In genomic region chr12:85539423-85539822, GRCm38 (mm10) we compare ENCODE assay signal across 30 mouse cellular contexts. TPM values are rescaled to one million over a fixed set of nuclear protein-coding genes. Genes with fewer than 3 reads are reported as not detected.
DNase-seq lines count a peak whose midpoint lies in the region; ATAC-seq and TF ChIP-seq lines count a peak whose summit lies in the region.
"Had no signal": no experiment of that assay in that cellular context is flagged by ENCODE, and none has a peak within 500 bp of the region (broad histone marks: within the 10 kb centered on the region; RNA-seq: fewer than 3 reads in every experiment).

No protein-coding gene starts in this region.

- H3K27me3 ChIP-seq in intestine, postnatal 0 days (replicated peaks; ENCODE audit: control insufficient read depth, insufficient read depth, low read length): no peaks in the 10 kb centered on the region
- no peaks in the 10 kb centered on the region for H3K27me3 ChIP-seq in intestine, embryonic 15.5 days (replicated peaks)
- no peaks in the 10 kb centered on the region for H3K27me3 ChIP-seq in midbrain, postnatal 0 days (ENCODE audit: insufficient read depth, low read length)
- no peaks in the 10 kb centered on the region for H3K27me3 ChIP-seq in midbrain, embryonic 15.5 days (replicated peaks)
- H3K27me3 ChIP-seq in stomach, postnatal 0 days (ENCODE audit: control insufficient read depth, insufficient read depth, low read length): no peaks in the 10 kb centered on the region
- H3K27me3 ChIP-seq: embryonic facial prominence, embryonic 13.5 days; limb, embryonic 13.5 days; neural tube, embryonic 13.5 days had no signal

- no peak for DNase-seq in midbrain, postnatal 0 days (ENCODE audit: low spot score)
- DNase-seq in R1 (ENCODE audit: low read depth, low spot score): peak; percentile 38
- no peak for DNase-seq in stomach, postnatal 0 days (ENCODE audit: low spot score)
- no peak for DNase-seq in layer of hippocampus, postnatal 36 days
- DNase-seq: adrenal gland, postnatal 14 days; cerebellum, adult 18-20 months; cerebellum, postnatal 10 days; gastrocnemius, postnatal 10 days; heart, postnatal 4 days; kidney, adult 2 months; lung, postnatal 10 days; retina, postnatal 1 day; right cerebral cortex, postnatal 14 days; thymus, adult 18-20 months; thymus, postnatal 25 days had no signal

- TF ChIP-seq CTCF in intestine, postnatal 0 days (IDR thresholded peaks at IDR 0.05; ENCODE audit: low read depth): peak; percentile 37; the same call in 1 of the 2 replicates
- peak; percentile 32; the same call in 1 of the 2 replicates for TF ChIP-seq CTCF in midbrain, postnatal 0 days (IDR thresholded peaks at IDR 0.05)
- peak; percentile 51 for TF ChIP-seq CTCF in stomach, postnatal 0 days (IDR thresholded peaks at IDR 0.05; ENCODE audit: low read depth)

- no peak overlapping the region for H3K4me3 ChIP-seq in intestine, postnatal 0 days (ENCODE audit: low read depth, low read length)
- no peak overlapping the region for H3K4me3 ChIP-seq in intestine, embryonic 15.5 days (replicated peaks)
- no peak overlapping the region for H3K4me3 ChIP-seq in midbrain, postnatal 0 days (ENCODE audit: low read depth, low read length)
- H3K4me3 ChIP-seq in midbrain, embryonic 15.5 days: no peak overlapping the region
- H3K4me3 ChIP-seq in stomach, postnatal 0 days (ENCODE audit: low read depth, low read length): no peak overlapping the region
- H3K4me3 ChIP-seq: embryonic facial prominence, embryonic 13.5 days; forebrain, embryonic 10.5 days; left cerebral cortex, adult 2 months; limb, embryonic 13.5 days; neural tube, embryonic 13.5 days had no signal

- no peak for ATAC-seq in intestine, postnatal 0 days
- no peak for ATAC-seq in intestine, embryonic 15.5 days
- ATAC-seq in midbrain, postnatal 0 days (ENCODE audit: low FRiP score): no peak
- ATAC-seq in midbrain, embryonic 15.5 days (replicated peaks): no peak
- ATAC-seq in stomach, postnatal 0 days (ENCODE audit: low FRiP score, low TSS enrichment): no peak
- ATAC-seq: CD4-positive, CD25-positive, alpha-beta regulatory T cell, adult 4 months; forebrain, embryonic 16.5 days; inflammation-experienced regulatory T-cells, adult 6 months had no signal

- TF ChIP-seq EP300 in stomach, postnatal 0 days (optimal IDR thresholded peaks at IDR 0.05): no peak

- H3K9ac ChIP-seq in intestine, postnatal 0 days (ENCODE audit: low read depth, low read length): 0 out of 2 replicates have a peak overlapping the region, but pooled peaks have one; percentile 3
- H3K9ac ChIP-seq in intestine, embryonic 15.5 days: no peak overlapping the region
- no peak overlapping the region for H3K9ac ChIP-seq in midbrain, postnatal 0 days (replicated peaks; ENCODE audit: low read length, poor library complexity, severe bottlenecking)
- H3K9ac ChIP-seq in midbrain, embryonic 15.5 days: no peak overlapping the region
- H3K9ac ChIP-seq in stomach, postnatal 0 days (ENCODE audit: low read length): no peak overlapping the region
- H3K9ac ChIP-seq: embryonic facial prominence, embryonic 13.5 days; hindbrain, embryonic 14.5 days; limb, embryonic 13.5 days; neural tube, embryonic 13.5 days had no signal

- no peaks in the 10 kb centered on the region for H3K4me1 ChIP-seq in intestine, postnatal 0 days (replicated peaks; ENCODE audit: control insufficient read depth, insufficient read depth, low read length)
- H3K4me1 ChIP-seq in intestine, embryonic 15.5 days (replicated peaks): no peaks in the 10 kb centered on the region; the same call in 1 of the 2 replicates
- H3K4me1 ChIP-seq in midbrain, postnatal 0 days (ENCODE audit: insufficient read depth, low read length): no peaks in the 10 kb centered on the region
- no peaks in the 10 kb centered on the region for H3K4me1 ChIP-seq in midbrain, embryonic 15.5 days
- no peaks in the 10 kb centered on the region; the same call in 1 of the 2 replicates for H3K4me1 ChIP-seq in stomach, postnatal 0 days (replicated peaks; ENCODE audit: control insufficient read depth, insufficient read depth)
- H3K4me1 ChIP-seq: neural tube, embryonic 13.5 days had no signal

- no peak overlapping the region for H3K4me2 ChIP-seq in intestine, postnatal 0 days (replicated peaks; ENCODE audit: low read depth)
- H3K4me2 ChIP-seq in intestine, embryonic 15.5 days (replicated peaks): no peak overlapping the region
- no peak overlapping the region for H3K4me2 ChIP-seq in midbrain, postnatal 0 days (ENCODE audit: low read depth, low read length, poor library complexity, severe bottlenecking)
- H3K4me2 ChIP-seq in midbrain, embryonic 15.5 days: no peak overlapping the region
- H3K4me2 ChIP-seq in stomach, postnatal 0 days (replicated peaks; ENCODE audit: low read depth): no peak overlapping the region
- H3K4me2 ChIP-seq: embryonic facial prominence, embryonic 13.5 days; heart, embryonic 11.5 days; hindbrain, embryonic 14.5 days; limb, embryonic 13.5 days; liver, embryonic 11.5 days; midbrain, embryonic 11.5 days; neural tube, embryonic 13.5 days had no signal

- no peaks in the 10 kb centered on the region for H3K9me3 ChIP-seq in intestine, postnatal 0 days (ENCODE audit: control insufficient read depth)
- no peaks in the 10 kb centered on the region for H3K9me3 ChIP-seq in intestine, embryonic 15.5 days
- H3K9me3 ChIP-seq in midbrain, postnatal 0 days (ENCODE audit: low read length): no peaks in the 10 kb centered on the region
- H3K9me3 ChIP-seq in midbrain, embryonic 15.5 days: no peaks in the 10 kb centered on the region
- no peaks in the 10 kb centered on the region for H3K9me3 ChIP-seq in stomach, postnatal 0 days (ENCODE audit: control insufficient read depth, low read length)
- H3K9me3 ChIP-seq: embryonic facial prominence, embryonic 13.5 days; forebrain, embryonic 10.5 days; limb, embryonic 13.5 days; neural tube, embryonic 13.5 days had no signal

- H3K36me3 ChIP-seq in intestine, postnatal 0 days (ENCODE audit: control insufficient read depth, insufficient read depth): no peaks in the 10 kb centered on the region
- H3K36me3 ChIP-seq in intestine, embryonic 15.5 days: no peaks in the 10 kb centered on the region
- no peaks in the 10 kb centered on the region for H3K36me3 ChIP-seq in midbrain, postnatal 0 days (ENCODE audit: insufficient read depth, low read length)
- no peaks in the 10 kb centered on the region for H3K36me3 ChIP-seq in midbrain, embryonic 15.5 days (replicated peaks)
- H3K36me3 ChIP-seq in stomach, postnatal 0 days (ENCODE audit: control insufficient read depth, insufficient read depth, low read length): no peaks in the 10 kb centered on the region
- H3K36me3 ChIP-seq: embryonic facial prominence, embryonic 13.5 days; forebrain, embryonic 10.5 days; limb, embryonic 13.5 days; neural tube, embryonic 13.5 days had no signal

- H3K27ac ChIP-seq in intestine, postnatal 0 days (ENCODE audit: low read depth, low read length): no peak overlapping the region
- H3K27ac ChIP-seq in intestine, embryonic 15.5 days: no peak overlapping the region
- no peak overlapping the region for H3K27ac ChIP-seq in midbrain, postnatal 0 days (ENCODE audit: low read depth, low read length)
- no peak overlapping the region for H3K27ac ChIP-seq in midbrain, embryonic 15.5 days
- H3K27ac ChIP-seq in stomach, postnatal 0 days (replicated peaks): no peak overlapping the region
- H3K27ac ChIP-seq: embryonic facial prominence, embryonic 13.5 days; forebrain, embryonic 10.5 days; hindbrain, embryonic 14.5 days; left cerebral cortex, adult 2 months; limb, embryonic 13.5 days; neural tube, embryonic 13.5 days had no signal

- 38% methylated on average over 7 of the region's 7 CpGs for WGBS in intestine, postnatal 0 days
- 35% methylated on average over 7 of the region's 7 CpGs for WGBS in intestine, embryonic 15.5 days
- WGBS in midbrain, postnatal 0 days: 49% methylated on average over 7 of the region's 7 CpGs
- 55% methylated on average over 7 of the region's 7 CpGs for WGBS in midbrain, embryonic 15.5 days
- 36% methylated on average over 7 of the region's 7 CpGs for WGBS in stomach, postnatal 0 days

RNA-seq across cellular contexts. Expression of gene Jdp2, which starts 59.4 kb away (rescaled TPM):
- polyA plus RNA-seq in intestine, postnatal 0 days (2015; fragmentation: Nextera tagmentation; extraction: Ambion mirVana): 0.44 TPM in 2 replicates
- polyA plus RNA-seq in intestine, embryonic 15.5 days (2015; fragmentation: Nextera tagmentation; extraction: Ambion mirVana): 0.62 and 0.74 TPM in 2 replicates
- total RNA-seq in midbrain, postnatal 0 days (2014; rRNA removed): 15.8 and 18.4 TPM in 2 replicates
- 0.56 and 1.0 TPM in 2 replicates for polyA plus RNA-seq in midbrain, postnatal 0 days (2015; fragmentation: Nextera tagmentation; extraction: Ambion mirVana)
- polyA plus RNA-seq in midbrain, embryonic 15.5 days (2015; fragmentation: Nextera tagmentation; extraction: Ambion mirVana): 0.83 and 0.92 TPM in 2 replicates
- polyA plus RNA-seq in stomach, postnatal 0 days (2015; fragmentation: Nextera tagmentation; extraction: Ambion mirVana): 0.63 and 0.65 TPM in 2 replicates
- total RNA-seq in layer of hippocampus, postnatal 36 days (2021): 10 to 100 TPM; 43.8 to 45.1 TPM
